Comparison of ENCODE assay signal across 20 mouse cellular contexts in the genomic region with DNA sequence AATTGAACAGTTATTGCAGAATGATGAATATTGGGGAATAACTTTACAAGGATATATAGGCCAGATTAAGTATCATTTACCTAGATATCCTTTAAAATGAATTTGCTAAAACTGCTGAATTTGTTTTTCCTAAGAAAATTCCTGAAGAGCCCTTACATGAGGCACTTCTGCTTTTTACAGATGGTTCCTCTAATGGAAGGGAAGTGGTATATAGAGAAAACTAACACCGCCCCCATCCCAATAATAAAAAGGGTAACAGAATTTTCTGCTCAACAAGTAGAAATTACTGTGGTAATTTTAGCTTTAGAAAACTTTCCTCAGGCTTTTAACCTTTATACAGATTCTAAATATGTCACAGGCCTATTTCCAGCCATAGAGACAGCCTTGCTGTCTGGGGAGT. TPM values are rescaled to one million over a fixed set of nuclear protein-coding genes. Genes with fewer than 3 reads are reported as not detected.
DNase-seq lines count a peak whose midpoint lies in the region; ATAC-seq lines count a peak whose summit lies in the region.
"Had no signal": no experiment of that assay in that cellular context is flagged by ENCODE, and none has a peak within 500 bp of the region (broad histone marks: within the 10 kb centered on the region; RNA-seq: fewer than 3 reads in every experiment).

No protein-coding gene starts in this region.

- peak; percentile 65; the same call in 1 of the 2 replicates for ATAC-seq in common myeloid progenitor, adult 5-6 weeks (replicated peaks; ENCODE audit: low read depth, poor library complexity, severe bottlenecking)
- ATAC-seq in megakaryocyte progenitor cell, adult 5-6 weeks (replicated peaks; ENCODE audit: poor library complexity), result peak; percentile 63
- no peak for ATAC-seq in megakaryocyte-erythroid progenitor cell, adult 5-6 weeks (replicated peaks; ENCODE audit: low FRiP score, low TSS enrichment, poor library complexity, severe bottlenecking)
- ATAC-seq: CD4-positive, CD25-positive, alpha-beta regulatory T cell, adult 4 months; forebrain, embryonic 15.5 days; hindbrain, embryonic 16.5 days had no signal

- DNase-seq in brain, adult 2 months (ENCODE audit: low read depth, low spot score), result peak; percentile 7
- DNase-seq in embryo, embryonic 10 days (ENCODE audit: low spot score), result no peak
- no peak for DNase-seq in cerebellum, postnatal 25 days
- DNase-seq: adrenal gland, adult 2 months; adrenal gland, postnatal 14 days; cerebellum, adult 11-12 months; cerebellum, adult 8-10 months; cerebellum, postnatal 10 days; embryo, embryonic 11 days; gastrocnemius, postnatal 25 days; heart, adult 2 months; heart, postnatal 10 days; heart, postnatal 36 days had no signal

RNA-seq across cellular contexts. Expression of a gene that starts 20.8 kb away (rescaled TPM):
- 0.10 and 1.5 TPM in 2 replicates for total RNA-seq in common myeloid progenitor, adult 5-6 weeks (2017)
- total RNA-seq in megakaryocyte progenitor cell, adult 5-6 weeks (2015), result 0.20 TPM in 1 of 2 replicates, not detected in the other
- total RNA-seq in megakaryocyte progenitor cell, adult 5-6 weeks (2017), result 0.20 TPM in 1 of 2 replicates, not detected in the other
- 0.49 and 0.57 TPM in 2 replicates for total RNA-seq in megakaryocyte-erythroid progenitor cell, adult 5-6 weeks (2014; fragmentation: Nextera tagmentation)
- total RNA-seq in megakaryocyte-erythroid progenitor cell, adult 5-6 weeks (2017), result 0.66 TPM in 1 of 2 replicates, not detected in the other
- total RNA-seq: MEL had no signal

RNA-seq across cellular contexts. Expression of a gene that starts 47.3 kb away (rescaled TPM):
- total RNA-seq in common myeloid progenitor, adult 5-6 weeks (2017), result 0.50 and 1.3 TPM in 2 replicates
- 1.4 and 1.9 TPM in 2 replicates for total RNA-seq in megakaryocyte progenitor cell, adult 5-6 weeks (2015)
- 0.33 and 0.88 TPM in 2 replicates for total RNA-seq in megakaryocyte progenitor cell, adult 5-6 weeks (2017)
- total RNA-seq in megakaryocyte-erythroid progenitor cell, adult 5-6 weeks (2014; fragmentation: Nextera tagmentation), result 0.17 TPM in 1 of 2 replicates, not detected in the other
- total RNA-seq in megakaryocyte-erythroid progenitor cell, adult 5-6 weeks (2017), result 0.11 and 0.42 TPM in 2 replicates
- total RNA-seq: MEL had no signal
